Mouse (Mus musculus) cerebellum, adult 9-11 months (tissue): ENCODE measurements around the gene Apbb1ip.

Source experiments
- DNase-seq: peaks from one replicate; pipeline ENCODE4 v3.0.0; 2022

The Apbb1ip gene

GRCm38 (mm10) chr2:22776568-22777230 lies 2.8 kb downstream of the Apbb1ip start:
- no peak for DNase-seq

GRCm38 (mm10) chr2:22777757-22778156 lies 3.9 kb downstream of the Apbb1ip start:
- no peak for DNase-seq

- no peak for DNase-seq
Measured at GRCm38 (mm10) chr2:22780884-22781283, 7.0 kb downstream of the Apbb1ip start.

- DNase-seq = no peak
Measured at GRCm38 (mm10) chr2:22781387-22782009, 7.6 kb downstream of the Apbb1ip start.

- no peak for DNase-seq
Measured at GRCm38 (mm10) chr2:22782057-22782456, 8.2 kb downstream of the Apbb1ip start.

GRCm38 (mm10) chr2:22783137-22783638 lies 9.3 kb downstream of the Apbb1ip start:
- no peak for DNase-seq

GRCm38 (mm10) chr2:22784186-22784585 lies 10.3 kb downstream of the Apbb1ip start:
- DNase-seq = no peak

- DNase-seq = no peak
Measured at GRCm38 (mm10) chr2:22784771-22785170, 10.9 kb downstream of the Apbb1ip start.

GRCm38 (mm10) chr2:22788658-22789057 lies 14.8 kb downstream of the Apbb1ip start:
- no peak for DNase-seq

GRCm38 (mm10) chr2:22789576-22789975 lies 15.7 kb downstream of the Apbb1ip start:
- no peak for DNase-seq

- DNase-seq = no peak
Measured at GRCm38 (mm10) chr2:22790435-22790834, 16.5 kb downstream of the Apbb1ip start.

- no peak for DNase-seq
Measured at GRCm38 (mm10) chr2:22795087-22795486, 21.2 kb downstream of the Apbb1ip start.

GRCm38 (mm10) chr2:22796487-22796886 lies 22.6 kb downstream of the Apbb1ip start:
- DNase-seq = no peak

GRCm38 (mm10) chr2:22799430-22800041 lies 25.6 kb downstream of the Apbb1ip start:
- no peak for DNase-seq

GRCm38 (mm10) chr2:22805589-22805988 lies 31.7 kb downstream of the Apbb1ip start:
- DNase-seq = no peak

- DNase-seq = no peak
Measured at GRCm38 (mm10) chr2:22806576-22806975, 32.7 kb downstream of the Apbb1ip start.

GRCm38 (mm10) chr2:22807312-22807711 lies 33.4 kb downstream of the Apbb1ip start:
- no peak for DNase-seq

- no peak for DNase-seq
Measured at GRCm38 (mm10) chr2:22810851-22811250, 37.0 kb downstream of the Apbb1ip start.

- no peak for DNase-seq
Measured at GRCm38 (mm10) chr2:22811466-22811865, 37.6 kb downstream of the Apbb1ip start.

GRCm38 (mm10) chr2:22813921-22814320 lies 40.0 kb downstream of the Apbb1ip start:
- DNase-seq = no peak

GRCm38 (mm10) chr2:22815674-22816073 lies 41.8 kb downstream of the Apbb1ip start:
- DNase-seq = no peak

GRCm38 (mm10) chr2:22816231-22816630 lies 42.3 kb downstream of the Apbb1ip start:
- no peak for DNase-seq

- no peak for DNase-seq
Measured at GRCm38 (mm10) chr2:22822293-22822692, 48.4 kb downstream of the Apbb1ip start.

GRCm38 (mm10) chr2:22845514-22845913 lies 71.6 kb downstream of the Apbb1ip start:
- no peak for DNase-seq
